Mouse (Mus musculus): ENCODE measurements at regions not wholly inside any gene's neighbourhood (a gene's known extent, or its start where the extent isn't known, plus 50 kb on each side); places are given as distances from the start of the nearest gene placed in this dataset.

GRCm38 (mm10) chr1:47076423-47076822 lies 183.8 kb upstream of the Slc39a10 start:
- H3K4me2 ChIP-seq = no peak overlapping the region
- no peak for ATAC-seq (ENCODE audit: low FRiP score)

DNA sequence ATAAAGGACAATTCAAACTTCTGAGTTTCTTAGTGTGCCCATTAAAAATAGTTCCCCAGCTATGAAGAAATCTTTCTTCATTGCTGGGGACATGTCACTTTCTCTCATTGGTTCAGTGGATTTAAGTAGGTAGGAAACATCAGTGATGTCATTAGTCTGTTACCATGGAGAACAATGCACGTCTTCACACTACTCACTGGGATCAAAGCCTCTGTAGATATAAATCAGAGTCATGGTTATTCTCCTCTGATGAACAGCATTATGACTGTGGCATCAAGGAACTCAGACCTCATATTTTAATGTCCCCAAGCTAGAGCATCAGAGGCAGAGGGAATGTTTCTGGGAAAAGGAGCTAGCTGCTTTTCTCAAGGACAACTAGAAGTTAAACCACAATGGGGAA lies 165.5 kb upstream of the Slc39a10 start:
- Histone ChIP-seq H3K36me3 (ENCODE audit: control insufficient read depth, insufficient read depth, low read length) (no peaks in the 10 kb centered on the region), H3K27me3 (ENCODE audit: control insufficient read depth, insufficient read depth, low read length) (no peaks in the 10 kb centered on the region), H3K9me3 (ENCODE audit: control insufficient read depth, low read length) (no peaks in the 10 kb centered on the region), H3K27ac (ENCODE audit: low read depth, low read length) (no peak overlapping the region), H3K4me2 (no peak overlapping the region), H3K4me1 (ENCODE audit: control insufficient read depth, insufficient read depth, low read length) (no peaks in the 10 kb centered on the region), H3K4me3 (ENCODE audit: low read depth, low read length) (no peak overlapping the region), H3K9ac (ENCODE audit: low read length) (no peak overlapping the region)
- 62% methylated on average over 1 of the region's 1 CpGs for WGBS
- DNase-seq (ENCODE audit: low spot score, missing footprints) (no peak), ATAC-seq (ENCODE audit: low FRiP score) (no peak)

More at GRCm38 (mm10) chr1:47076423-47076822, 183.8 kb upstream of the Slc39a10 start:
- no peak overlapping the region for H3K9ac ChIP-seq (ENCODE audit: low read length)
- DNase-seq (ENCODE audit: low spot score, missing footprints) = no peak
- H3K9me3 ChIP-seq (ENCODE audit: control insufficient read depth, low read length) = no peaks in the 10 kb centered on the region
- no peak overlapping the region for H3K27ac ChIP-seq (ENCODE audit: low read depth, low read length)
- WGBS = 78% methylated on average over 7 of the region's 7 CpGs
- no peak overlapping the region for H3K4me3 ChIP-seq (ENCODE audit: low read depth, low read length)
- no peaks in the 10 kb centered on the region for H3K4me1 ChIP-seq (ENCODE audit: control insufficient read depth, insufficient read depth, low read length)
- no peaks in the 10 kb centered on the region for H3K36me3 ChIP-seq (ENCODE audit: control insufficient read depth, insufficient read depth, low read length)
- H3K27me3 ChIP-seq (ENCODE audit: control insufficient read depth, insufficient read depth, low read length) = no peaks in the 10 kb centered on the region

GRCm38 (mm10) chr1:47057344-47057743 lies 164.7 kb upstream of the Slc39a10 start:
- Histone ChIP-seq H3K4me3 (ENCODE audit: low read depth, low read length) (no peak overlapping the region), H3K9ac (ENCODE audit: low read length) (no peak overlapping the region), H3K27me3 (ENCODE audit: control insufficient read depth, insufficient read depth, low read length) (no peaks in the 10 kb centered on the region), H3K36me3 (ENCODE audit: control insufficient read depth, insufficient read depth, low read length) (no peaks in the 10 kb centered on the region), H3K27ac (ENCODE audit: low read depth, low read length) (no peak overlapping the region), H3K9me3 (ENCODE audit: control insufficient read depth, low read length) (no peaks in the 10 kb centered on the region), H3K4me1 (ENCODE audit: control insufficient read depth, insufficient read depth, low read length) (no peaks in the 10 kb centered on the region), H3K4me2 (no peak overlapping the region)
- 86% methylated on average over 3 of the region's 3 CpGs for WGBS
- DNase-seq (ENCODE audit: low spot score, missing footprints) (no peak), ATAC-seq (ENCODE audit: low FRiP score) (no peak)

DNA sequence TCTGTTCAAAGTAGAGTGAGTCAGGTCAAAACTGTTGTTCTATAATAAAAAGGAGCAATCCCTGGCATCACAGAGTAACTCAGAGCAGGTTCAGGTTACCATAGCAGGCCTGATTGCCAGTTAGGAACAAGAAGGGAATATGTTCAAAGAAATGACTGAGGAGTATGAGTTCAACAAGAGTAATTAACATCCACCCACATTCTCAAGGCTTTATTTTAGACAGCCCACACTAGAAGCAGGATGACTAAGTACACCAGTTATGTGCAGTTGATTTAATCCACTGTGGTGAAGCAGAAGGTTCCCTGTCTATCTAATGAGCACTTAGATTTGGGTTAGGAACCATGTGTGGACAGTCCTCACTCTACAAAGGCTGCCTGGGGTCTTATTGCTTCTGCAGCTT lies 158.5 kb upstream of the Slc39a10 start:
- Histone ChIP-seq H3K9ac (ENCODE audit: low read length) (no peak overlapping the region), H3K27me3 (ENCODE audit: control insufficient read depth, insufficient read depth, low read length) (no peaks in the 10 kb centered on the region), H3K9me3 (ENCODE audit: control insufficient read depth, low read length) (no peaks in the 10 kb centered on the region), H3K4me2 (no peak overlapping the region), H3K27ac (ENCODE audit: low read depth, low read length) (no peak overlapping the region), H3K4me1 (ENCODE audit: control insufficient read depth, insufficient read depth, low read length) (no peaks in the 10 kb centered on the region), H3K4me3 (ENCODE audit: low read depth, low read length) (no peak overlapping the region), H3K36me3 (ENCODE audit: control insufficient read depth, insufficient read depth, low read length) (no peaks in the 10 kb centered on the region)
- no peak for ATAC-seq (ENCODE audit: low FRiP score)
- no peak for DNase-seq (ENCODE audit: low spot score, missing footprints)

GRCm38 (mm10) chr1:47050492-47050891 lies 157.8 kb upstream of the Slc39a10 start:
- Histone ChIP-seq H3K9ac (ENCODE audit: low read length) (no peak overlapping the region), H3K4me1 (ENCODE audit: control insufficient read depth, insufficient read depth, low read length) (no peaks in the 10 kb centered on the region), H3K4me3 (ENCODE audit: low read depth, low read length) (no peak overlapping the region), H3K9me3 (ENCODE audit: control insufficient read depth, low read length) (no peaks in the 10 kb centered on the region), H3K4me2 (no peak overlapping the region), H3K27me3 (ENCODE audit: control insufficient read depth, insufficient read depth, low read length) (no peaks in the 10 kb centered on the region), H3K36me3 (ENCODE audit: control insufficient read depth, insufficient read depth, low read length) (no peaks in the 10 kb centered on the region), H3K27ac (ENCODE audit: low read depth, low read length) (no peak overlapping the region)
- ATAC-seq (ENCODE audit: low FRiP score) (no peak), DNase-seq (ENCODE audit: low spot score, missing footprints) (peak; percentile 72)
- WGBS = 79% methylated on average over 1 of the region's 1 CpGs

DNA sequence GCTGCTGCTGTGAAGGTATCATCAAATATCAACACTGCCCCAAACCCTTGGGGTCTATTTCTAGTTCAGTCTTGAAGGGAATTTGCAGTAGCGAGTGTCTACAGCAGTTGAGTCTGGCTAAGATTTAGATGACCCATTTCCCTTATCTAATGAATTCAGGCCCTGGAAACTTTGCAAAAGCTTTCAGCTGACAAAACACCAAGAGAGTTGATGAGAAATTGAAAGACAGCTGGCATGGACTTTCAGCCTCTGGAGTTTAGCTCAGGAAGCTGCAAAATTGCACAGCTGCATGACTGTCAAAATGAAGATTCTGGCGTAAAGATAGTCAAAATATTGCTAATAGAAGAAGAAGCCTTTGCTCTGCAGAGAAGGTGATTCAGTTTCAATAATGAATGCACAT lies 144.9 kb upstream of the Slc39a10 start:
- Histone ChIP-seq H3K9ac (ENCODE audit: low read length) (no peak overlapping the region), H3K4me1 (ENCODE audit: control insufficient read depth, insufficient read depth, low read length) (no peaks in the 10 kb centered on the region), H3K27ac (ENCODE audit: low read depth, low read length) (no peak overlapping the region), H3K4me3 (ENCODE audit: low read depth, low read length) (no peak overlapping the region), H3K9me3 (ENCODE audit: control insufficient read depth, low read length) (no peaks in the 10 kb centered on the region), H3K36me3 (ENCODE audit: control insufficient read depth, insufficient read depth, low read length) (no peaks in the 10 kb centered on the region), H3K4me2 (no peak overlapping the region), H3K27me3 (ENCODE audit: control insufficient read depth, insufficient read depth, low read length) (no peaks in the 10 kb centered on the region)
- no peak for ATAC-seq (ENCODE audit: low FRiP score)
- no peak for DNase-seq (ENCODE audit: low spot score, missing footprints)
- 80% methylated on average over 2 of the region's 2 CpGs for WGBS

- H3K36me3 ChIP-seq (ENCODE audit: control insufficient read depth, insufficient read depth, low read length) = no peaks in the 10 kb centered on the region
- no peak for ATAC-seq (ENCODE audit: low FRiP score)
- H3K4me1 ChIP-seq (ENCODE audit: control insufficient read depth, insufficient read depth, low read length) = no peaks in the 10 kb centered on the region
- no peak for DNase-seq (ENCODE audit: low spot score, missing footprints)
- H3K27me3 ChIP-seq (ENCODE audit: control insufficient read depth, insufficient read depth, low read length) = no peaks in the 10 kb centered on the region
- H3K9me3 ChIP-seq (ENCODE audit: control insufficient read depth, low read length) = no peaks in the 10 kb centered on the region
- no peak overlapping the region for H3K4me3 ChIP-seq (ENCODE audit: low read depth, low read length)
- no peak overlapping the region for H3K4me2 ChIP-seq
- 19% methylated on average over 1 of the region's 1 CpGs for WGBS
- no peak overlapping the region for H3K9ac ChIP-seq (ENCODE audit: low read length)
- H3K27ac ChIP-seq (ENCODE audit: low read depth, low read length) = no peak overlapping the region
Observed at GRCm38 (mm10) chr1:47019356-47019755, 126.7 kb upstream of the Slc39a10 start.

- ATAC-seq (ENCODE audit: low FRiP score) = no peak
- H3K4me2 ChIP-seq = no peak overlapping the region
- no peak overlapping the region for H3K9ac ChIP-seq (ENCODE audit: low read length)
- no peaks in the 10 kb centered on the region for H3K36me3 ChIP-seq (ENCODE audit: control insufficient read depth, insufficient read depth, low read length)
- no peaks in the 10 kb centered on the region for H3K4me1 ChIP-seq (ENCODE audit: control insufficient read depth, insufficient read depth, low read length)
- H3K9me3 ChIP-seq (ENCODE audit: control insufficient read depth, low read length) = no peaks in the 10 kb centered on the region
- H3K27ac ChIP-seq (ENCODE audit: low read depth, low read length) = no peak overlapping the region
- no peaks in the 10 kb centered on the region for H3K27me3 ChIP-seq (ENCODE audit: control insufficient read depth, insufficient read depth, low read length)
- WGBS = 95% methylated on average over 1 of the region's 1 CpGs
- no peak overlapping the region for H3K4me3 ChIP-seq (ENCODE audit: low read depth, low read length)
- DNase-seq (ENCODE audit: low spot score, missing footprints) = no peak
Observed at GRCm38 (mm10) chr1:47014526-47014925, 121.9 kb upstream of the Slc39a10 start.

DNA sequence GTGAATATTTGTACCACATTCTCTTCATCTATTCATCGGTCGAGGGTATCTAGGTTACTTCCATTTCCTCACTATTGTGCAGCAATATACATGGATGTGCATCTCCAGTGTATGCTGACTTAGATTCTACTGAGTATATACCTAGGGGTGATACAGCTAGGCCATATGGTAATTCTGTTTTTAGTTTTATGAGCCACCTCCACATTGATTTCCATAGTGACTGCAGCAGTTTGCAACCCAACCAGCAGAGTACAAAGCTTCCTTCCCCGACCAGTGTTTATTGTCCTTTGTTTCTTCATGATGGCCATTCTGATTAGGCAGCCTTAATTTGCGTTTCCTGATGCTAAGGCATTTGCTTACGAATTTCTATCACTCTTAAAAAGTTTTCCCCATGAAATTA lies 111.1 kb upstream of the Slc39a10 start:
- no peak overlapping the region for H3K4me2 ChIP-seq
- no peak overlapping the region for H3K27ac ChIP-seq (ENCODE audit: low read depth, low read length)
- no peaks in the 10 kb centered on the region for H3K9me3 ChIP-seq (ENCODE audit: control insufficient read depth, low read length)
- no peaks in the 10 kb centered on the region for H3K4me1 ChIP-seq (ENCODE audit: control insufficient read depth, insufficient read depth, low read length)
- ATAC-seq (ENCODE audit: low FRiP score) = no peak
- no peak for DNase-seq (ENCODE audit: low spot score, missing footprints)
- no peaks in the 10 kb centered on the region for H3K36me3 ChIP-seq (ENCODE audit: control insufficient read depth, insufficient read depth, low read length)
- no peak overlapping the region for H3K9ac ChIP-seq (ENCODE audit: low read length)
- 90% methylated on average over 5 of the region's 5 CpGs for WGBS
- no peaks in the 10 kb centered on the region for H3K27me3 ChIP-seq (ENCODE audit: control insufficient read depth, insufficient read depth, low read length)
- no peak overlapping the region for H3K4me3 ChIP-seq (ENCODE audit: low read depth, low read length)

GRCm38 (mm10) chr1:46999337-46999736 lies 106.7 kb upstream of the Slc39a10 start:
- no peaks in the 10 kb centered on the region for H3K4me1 ChIP-seq (ENCODE audit: control insufficient read depth, insufficient read depth, low read length)
- no peaks in the 10 kb centered on the region for H3K27me3 ChIP-seq (ENCODE audit: control insufficient read depth, insufficient read depth, low read length)
- DNase-seq (ENCODE audit: low spot score, missing footprints) (no peak), ATAC-seq (ENCODE audit: low FRiP score) (no peak)
- WGBS = 87% methylated on average over 3 of the region's 3 CpGs
- no peaks in the 10 kb centered on the region for H3K9me3 ChIP-seq (ENCODE audit: control insufficient read depth, low read length)
- no peak overlapping the region for H3K4me3 ChIP-seq (ENCODE audit: low read depth, low read length)
- H3K4me2 ChIP-seq = no peak overlapping the region
- H3K9ac ChIP-seq (ENCODE audit: low read length) = no peak overlapping the region
- H3K36me3 ChIP-seq (ENCODE audit: control insufficient read depth, insufficient read depth, low read length) = no peaks in the 10 kb centered on the region
- H3K27ac ChIP-seq (ENCODE audit: low read depth, low read length) = no peak overlapping the region

Measured in midbrain, embryonic 11.5 days (tissue).